Mouse (Mus musculus) liver, embryonic 14.5 days (tissue): Measurements from ENCODE around the gene Scn1b.

Experiments
- CTCF ChIP-seq: IDR thresholded peaks from 2 replicates; pipeline ENCODE4 v1.5.1; 2016; ENCODE audit warnings: antibody characterized with exemption, low read depth, control low read depth
- EP300 ChIP-seq: IDR thresholded peaks from 2 replicates; pipeline ENCODE4 v1.6.1; 2016; ENCODE audit warnings: antibody characterized with exemption, low read depth

GRCm38 (mm10) chr7:31074713-31075069, 52.1 kb downstream of the Scn1b start:
- no peak for TF ChIP-seq CTCF
- no peak for TF ChIP-seq EP300
